Mouse (Mus musculus): ENCODE data around the gene Trim17.

Trim17 gene

DNA sequence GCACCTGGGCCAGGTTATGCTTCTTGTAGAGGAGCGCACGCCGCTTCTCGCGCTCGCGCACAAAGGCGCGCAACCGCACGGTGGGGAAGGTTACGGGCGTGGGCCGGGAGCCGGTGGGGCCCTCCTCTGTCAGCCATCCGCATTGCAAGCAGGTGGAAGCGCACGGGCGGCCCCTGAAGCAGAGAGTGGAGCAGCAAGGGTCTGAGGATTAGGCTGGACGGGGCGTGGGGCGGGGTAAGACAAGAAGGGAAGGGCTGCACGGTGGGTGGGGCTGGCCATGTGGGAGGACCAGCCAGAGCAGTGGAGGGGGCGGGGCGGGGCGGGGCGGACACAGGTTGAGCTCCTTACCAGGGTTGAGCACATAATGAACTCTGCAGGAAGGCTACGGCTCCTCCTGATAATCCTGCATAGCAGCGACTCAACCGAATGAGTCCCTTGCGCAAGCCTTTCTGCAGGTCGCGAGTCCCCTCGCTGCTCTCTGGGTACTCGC lies 39.9 kb downstream of the Trim17 start:
- peak; percentile 57 for DNase-seq

GRCm38 (mm10) chr11:58995061-58995806 lies 40.7 kb downstream of the Trim17 start:
- no peak for DNase-seq

DNA sequence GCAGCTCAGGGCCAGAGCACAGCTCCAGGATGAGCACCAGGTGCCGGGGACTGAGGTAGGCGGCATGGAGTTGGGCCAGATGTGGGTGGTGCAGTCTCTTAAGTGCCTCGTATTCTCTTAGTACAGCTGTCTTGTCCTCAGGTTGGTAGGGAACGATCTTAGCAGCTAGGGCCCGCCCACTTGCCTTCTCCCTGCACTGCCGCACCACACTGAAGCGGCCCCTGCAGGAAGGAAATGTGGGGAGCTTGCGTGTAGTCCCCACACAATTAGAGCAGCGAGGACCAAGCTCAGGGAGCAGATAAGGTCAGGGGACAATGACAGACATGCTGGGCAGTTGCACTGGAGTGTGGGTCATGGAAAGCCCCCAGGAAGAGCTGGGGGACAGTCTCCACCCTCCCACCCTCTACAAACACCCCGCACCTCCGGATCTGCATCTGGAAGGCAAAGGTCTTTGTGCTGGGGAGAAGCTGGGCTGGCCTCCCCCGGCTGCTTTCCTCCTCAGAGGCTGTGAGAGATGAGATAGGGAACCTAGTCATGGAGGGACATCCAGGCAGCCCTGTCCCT lies 41.4 kb downstream of the Trim17 start:
- DNase-seq: peak; percentile 17

DNA sequence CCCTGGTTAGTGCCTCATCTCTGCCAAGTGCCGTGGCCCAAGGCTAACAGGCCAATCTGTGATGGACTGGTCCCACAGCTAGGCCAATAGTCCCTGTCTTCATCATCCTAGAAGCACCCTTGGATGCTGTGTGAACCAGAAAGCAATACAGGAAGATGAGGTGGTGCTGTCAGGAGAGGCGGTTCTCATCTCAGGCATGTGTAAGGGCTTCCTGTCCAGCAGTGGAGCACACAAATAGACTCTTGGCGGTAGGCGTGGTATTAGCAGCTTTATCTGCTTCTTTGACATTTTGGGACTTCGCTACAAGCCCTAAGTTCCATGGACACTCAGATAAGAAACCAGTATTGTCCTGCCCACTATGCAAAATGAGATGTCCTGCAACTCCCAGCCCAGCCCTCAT lies 43.1 kb downstream of the Trim17 start:
- no peak for DNase-seq

- peak; percentile 22 for DNase-seq
Measured at GRCm38 (mm10) chr11:58999158-58999557, 44.7 kb downstream of the Trim17 start.

DNA sequence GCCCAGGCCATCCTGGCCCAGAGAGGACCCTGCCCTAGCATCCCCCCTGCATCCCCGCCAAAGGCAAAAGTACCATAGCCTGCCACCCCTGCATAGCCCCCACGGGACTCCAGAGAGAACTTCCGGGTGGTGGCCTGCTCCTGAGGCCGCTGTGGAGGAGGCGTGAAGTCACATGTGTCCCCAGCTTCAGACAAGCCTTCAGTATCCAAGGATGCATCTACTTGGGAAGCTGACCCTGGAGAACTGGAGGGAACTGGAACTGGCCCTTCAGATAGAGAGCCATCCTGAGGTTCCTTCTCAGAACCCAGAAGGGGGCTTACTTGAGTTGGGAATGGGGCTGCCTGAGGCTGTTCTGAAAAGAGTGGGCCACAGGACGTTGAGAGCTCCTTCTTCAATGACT lies 45.3 kb downstream of the Trim17 start:
- DNase-seq: no peak

GRCm38 (mm10) chr11:59000635-59001034 lies 46.1 kb downstream of the Trim17 start:
- DNase-seq: no peak

DNA sequence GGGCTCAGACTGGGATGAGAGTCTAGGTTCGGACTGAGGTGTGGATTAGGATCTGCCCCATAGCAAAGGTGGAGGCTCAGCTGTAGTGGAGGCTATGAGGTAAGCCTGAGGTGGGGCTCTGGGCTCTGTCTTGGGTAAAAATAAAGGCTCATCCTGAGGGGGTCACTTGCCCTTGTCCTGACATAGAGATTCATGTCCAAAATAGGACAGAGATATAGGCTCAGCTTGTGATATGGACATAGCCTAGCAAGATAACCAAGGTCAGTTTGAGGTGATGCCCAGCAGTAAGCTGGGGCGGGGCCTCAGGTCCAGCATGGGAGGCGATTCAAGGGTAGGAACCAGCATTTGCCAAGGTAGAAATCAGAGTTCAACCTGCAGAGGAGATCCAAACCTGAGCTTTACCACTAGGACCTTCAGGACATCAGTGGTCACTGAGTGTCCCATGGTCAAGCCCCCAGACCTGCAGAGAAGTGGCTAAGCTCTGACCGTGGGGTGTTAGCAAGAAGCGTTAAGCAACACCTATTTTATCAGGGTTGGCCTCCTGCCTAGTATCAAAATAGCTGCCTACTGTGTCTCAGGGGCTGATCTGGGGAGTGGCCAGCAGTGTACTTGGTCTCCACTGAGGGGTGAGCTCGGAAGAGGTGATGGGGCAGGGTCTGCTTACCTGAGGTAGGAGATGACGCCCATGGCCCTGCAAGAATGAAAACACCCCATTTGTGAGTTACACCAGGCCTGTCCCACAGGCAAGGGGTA lies 48.0 kb downstream of the Trim17 start:
- DNase-seq: no peak

- DNase-seq: peak; percentile 37
Measured at GRCm38 (mm10) chr11:59015052-59015451, 60.6 kb downstream of the Trim17 start.
